Mouse (Mus musculus) midbrain, embryonic 12.5 days (tissue): Measurements from ENCODE around the gene Tepsin. TPM values are rescaled to one million over a fixed set of nuclear protein-coding genes. Genes with fewer than 3 reads are reported as not detected.

Experiments used
- ATAC-seq: fragments of 200-750 bp; cut with Nextera tagmentation; 2 replicates; pipeline ENCODE4 v1.8.0; 2017; ENCODE audit warnings: low read depth, moderate TSS enrichment, moderate library complexity; ENCODE audit not compliant: low FRiP score
- H3K27ac ChIP-seq: fragments of 300-500 bp; sonication (generic); replicated peaks from 2 replicates; pipeline ENCODE4 v1.5.1; 2016; ENCODE audit warnings: mild to moderate bottlenecking
- H3K27me3 ChIP-seq: fragments of 300-500 bp; sonication (generic); 2 replicates; pipeline ENCODE4 v1.6.1; 2016; ENCODE audit warnings: mild to moderate bottlenecking
- H3K36me3 ChIP-seq: fragments of 300-500 bp; sonication (generic); 2 replicates; pipeline ENCODE4 v1.6.1; 2016
- H3K4me1 ChIP-seq: fragments of 300-500 bp; sonication (generic); 2 replicates; pipeline ENCODE4 v1.6.1; 2016
- H3K4me2 ChIP-seq: fragments of 300-500 bp; sonication (generic); replicated peaks from 2 replicates; pipeline ENCODE4 v1.6.1; 2016; ENCODE audit warnings: mild to moderate bottlenecking, moderate library complexity
- H3K4me3 ChIP-seq: fragments of 300-500 bp; sonication (generic); 2 replicates; pipeline ENCODE4 v1.5.1; 2016; ENCODE audit warnings: mild to moderate bottlenecking
- H3K9ac ChIP-seq: fragments of 300-500 bp; sonication (generic); replicated peaks from 2 replicates; pipeline ENCODE4 v1.6.1; 2016; ENCODE audit warnings: mild to moderate bottlenecking, moderate library complexity
- H3K9me3 ChIP-seq: fragments of 300-500 bp; sonication (generic); 2 replicates; pipeline ENCODE4 v1.6.1; 2016; ENCODE audit warnings: mild to moderate bottlenecking
- WGBS: fragments of 180-500 bp; shearing (Covaris S2); methylation state at CpG from one replicate; pipeline ENCODE4 v1.1.7; 2016; 5-methylcytosine and 5-hydroxymethylcytosine counted together
- polyA plus RNA-seq: library from polyadenylated mRNA; unstranded; fragments of >200 nt; fragmentation: Nextera tagmentation; extraction: Ambion mirVana; gene quantifications from 2 replicates; pipeline ENCODE4 v1.2.1, GENCODE M21; 2016

The Tepsin gene
- polyA plus RNA-seq, 1 experiment from 2014 or later, result 20.8 TPM

- H3K36me3 ChIP-seq, result peaks cover 65% of the 10 kb centered on the region
These were observed 30.8 kb upstream of the Tepsin start for GRCm38 (mm10) chr11:120129281-120129680.

GRCm38 (mm10) chr11:120126845-120127244 lies 28.3 kb upstream of the Tepsin start:
- Histone ChIP-seq H3K27me3 (no peaks in the 10 kb centered on the region), H3K4me3 (no peak overlapping the region), H3K36me3 (peaks cover 58% of the 10 kb centered on the region), H3K9ac (no peak overlapping the region), H3K4me2 (no peak overlapping the region), H3K9me3 (no peaks in the 10 kb centered on the region), H3K4me1 (no peaks in the 10 kb centered on the region), H3K27ac (no peak overlapping the region)
- ATAC-seq, result no peak
- WGBS, result 88% methylated on average over 2 of the region's 2 CpGs

More at GRCm38 (mm10) chr11:120129281-120129680, 30.8 kb upstream of the Tepsin start:
- H3K4me2 ChIP-seq, result no peak overlapping the region
- no peaks in the 10 kb centered on the region for H3K9me3 ChIP-seq
- H3K27ac ChIP-seq, result no peak overlapping the region
- no peak for ATAC-seq
- H3K9ac ChIP-seq, result no peak overlapping the region
- WGBS, result 79% methylated on average over 7 of the region's 7 CpGs
- H3K4me3 ChIP-seq, result no peak overlapping the region
- no peaks in the 10 kb centered on the region for H3K27me3 ChIP-seq
- H3K4me1 ChIP-seq, result no peaks in the 10 kb centered on the region

GRCm38 (mm10) chr11:120122126-120122525 lies 23.6 kb upstream of the Tepsin start:
- ATAC-seq, result no peak
- Histone ChIP-seq H3K4me2 (no peak overlapping the region), H3K4me1 (no peaks in the 10 kb centered on the region), H3K9ac (no peak overlapping the region), H3K27me3 (no peaks in the 10 kb centered on the region), H3K27ac (no peak overlapping the region), H3K9me3 (no peaks in the 10 kb centered on the region), H3K36me3 (peaks cover 38% of the 10 kb centered on the region), H3K4me3 (no peak overlapping the region)
- 92% methylated on average over 12 of the region's 12 CpGs for WGBS

GRCm38 (mm10) chr11:120120642-120121420 lies 22.3 kb upstream of the Tepsin start:
- Histone ChIP-seq H3K27ac (no peak overlapping the region), H3K4me3 (no peak overlapping the region), H3K4me1 (no peaks in the 10 kb centered on the region), H3K27me3 (no peaks in the 10 kb centered on the region), H3K9me3 (no peaks in the 10 kb centered on the region), H3K9ac (no peak overlapping the region; the same call in 1 of the 2 replicates), H3K4me2 (no peak overlapping the region), H3K36me3 (peaks cover 41% of the 10 kb centered on the region)
- WGBS, result 83% methylated on average over 17 of the region's 17 CpGs
- ATAC-seq, result no peak

GRCm38 (mm10) chr11:120119936-120120541 lies 21.5 kb upstream of the Tepsin start:
- H3K4me3 ChIP-seq, result no peak overlapping the region
- ATAC-seq, result no peak
- no peaks in the 10 kb centered on the region for H3K4me1 ChIP-seq
- H3K36me3 ChIP-seq, result peaks cover 49% of the 10 kb centered on the region
- 82% methylated on average over 10 of the region's 10 CpGs for WGBS
- no peak overlapping the region for H3K27ac ChIP-seq
- no peak overlapping the region for H3K4me2 ChIP-seq
- H3K9ac ChIP-seq, result no peak overlapping the region
- no peaks in the 10 kb centered on the region for H3K9me3 ChIP-seq
- no peaks in the 10 kb centered on the region for H3K27me3 ChIP-seq

GRCm38 (mm10) chr11:120119108-120119507 lies 20.6 kb upstream of the Tepsin start:
- Histone ChIP-seq H3K9me3 (no peaks in the 10 kb centered on the region), H3K4me3 (no peak overlapping the region), H3K9ac (no peak overlapping the region), H3K4me1 (no peaks in the 10 kb centered on the region), H3K36me3 (peaks cover 55% of the 10 kb centered on the region), H3K4me2 (no peak overlapping the region), H3K27me3 (no peaks in the 10 kb centered on the region), H3K27ac (no peak overlapping the region)
- ATAC-seq, result no peak
- WGBS, result 94% methylated on average over 7 of the region's 7 CpGs

GRCm38 (mm10) chr11:120117626-120118025 lies 19.1 kb upstream of the Tepsin start:
- H3K4me1 ChIP-seq, result no peaks in the 10 kb centered on the region
- WGBS, result 84% methylated on average over 2 of the region's 2 CpGs
- ATAC-seq, result no peak

GRCm38 (mm10) chr11:120114488-120115215 lies 16.1 kb upstream of the Tepsin start:
- Histone ChIP-seq H3K4me1 (0 out of 2 replicates have a peak, but pooled peaks cover 6% of the 10 kb centered on the region), H3K4me2 (no peak overlapping the region), H3K4me3 (no peak overlapping the region), H3K36me3 (peaks cover 56% of the 10 kb centered on the region), H3K9me3 (no peaks in the 10 kb centered on the region), H3K27me3 (no peaks in the 10 kb centered on the region), H3K27ac (no peak overlapping the region), H3K9ac (no peak overlapping the region)
- ATAC-seq, result no peak
- WGBS, result 94% methylated on average over 21 of the region's 21 CpGs

More at GRCm38 (mm10) chr11:120117626-120118025, 19.1 kb upstream of the Tepsin start:
- H3K36me3 ChIP-seq, result peaks cover 56% of the 10 kb centered on the region
- H3K27ac ChIP-seq, result no peak overlapping the region
- no peak overlapping the region for H3K4me3 ChIP-seq
- H3K9ac ChIP-seq, result no peak overlapping the region
- no peaks in the 10 kb centered on the region for H3K9me3 ChIP-seq
- H3K27me3 ChIP-seq, result no peaks in the 10 kb centered on the region
- H3K4me2 ChIP-seq, result no peak overlapping the region

- no peak overlapping the region for H3K27ac ChIP-seq
These were observed 13.6 kb upstream of the Tepsin start for GRCm38 (mm10) chr11:120112136-120112535.

GRCm38 (mm10) chr11:120111033-120111432 lies 12.5 kb upstream of the Tepsin start:
- Histone ChIP-seq H3K27ac (no peak overlapping the region), H3K9me3 (no peaks in the 10 kb centered on the region), H3K4me3 (no peak overlapping the region), H3K4me2 (no peak overlapping the region), H3K9ac (no peak overlapping the region), H3K36me3 (peaks cover 63% of the 10 kb centered on the region), H3K27me3 (no peaks in the 10 kb centered on the region), H3K4me1 (0 out of 2 replicates have a peak, but pooled peaks cover 6% of the 10 kb centered on the region)
- WGBS, result 9% methylated on average over 2 of the region's 2 CpGs
- ATAC-seq, result no peak

More at GRCm38 (mm10) chr11:120112136-120112535, 13.6 kb upstream of the Tepsin start:
- WGBS, result 94% methylated on average over 4 of the region's 4 CpGs
- H3K4me2 ChIP-seq, result no peak overlapping the region
- H3K9me3 ChIP-seq, result no peaks in the 10 kb centered on the region
- H3K36me3 ChIP-seq, result peaks cover 65% of the 10 kb centered on the region
- 0 out of 2 replicates have a peak, but pooled peaks cover 6% of the 10 kb centered on the region for H3K4me1 ChIP-seq
- H3K4me3 ChIP-seq, result no peak overlapping the region
- no peak overlapping the region for H3K9ac ChIP-seq
- no peak for ATAC-seq
- H3K27me3 ChIP-seq, result no peaks in the 10 kb centered on the region

- no peaks in the 10 kb centered on the region for H3K9me3 ChIP-seq
- H3K4me2 ChIP-seq, result no peak overlapping the region
- no peak for ATAC-seq
- H3K9ac ChIP-seq, result no peak overlapping the region
- H3K4me1 ChIP-seq, result 0 out of 2 replicates have a peak, but pooled peaks cover 6% of the 10 kb centered on the region
- no peaks in the 10 kb centered on the region for H3K27me3 ChIP-seq
- peaks cover 65% of the 10 kb centered on the region for H3K36me3 ChIP-seq
- no peak overlapping the region for H3K27ac ChIP-seq
- 66% methylated on average over 7 of the region's 7 CpGs for WGBS
- H3K4me3 ChIP-seq, result no peak overlapping the region
These were observed 12.0 kb upstream of the Tepsin start for GRCm38 (mm10) chr11:120110554-120110953.
